In the genomic region with DNA sequence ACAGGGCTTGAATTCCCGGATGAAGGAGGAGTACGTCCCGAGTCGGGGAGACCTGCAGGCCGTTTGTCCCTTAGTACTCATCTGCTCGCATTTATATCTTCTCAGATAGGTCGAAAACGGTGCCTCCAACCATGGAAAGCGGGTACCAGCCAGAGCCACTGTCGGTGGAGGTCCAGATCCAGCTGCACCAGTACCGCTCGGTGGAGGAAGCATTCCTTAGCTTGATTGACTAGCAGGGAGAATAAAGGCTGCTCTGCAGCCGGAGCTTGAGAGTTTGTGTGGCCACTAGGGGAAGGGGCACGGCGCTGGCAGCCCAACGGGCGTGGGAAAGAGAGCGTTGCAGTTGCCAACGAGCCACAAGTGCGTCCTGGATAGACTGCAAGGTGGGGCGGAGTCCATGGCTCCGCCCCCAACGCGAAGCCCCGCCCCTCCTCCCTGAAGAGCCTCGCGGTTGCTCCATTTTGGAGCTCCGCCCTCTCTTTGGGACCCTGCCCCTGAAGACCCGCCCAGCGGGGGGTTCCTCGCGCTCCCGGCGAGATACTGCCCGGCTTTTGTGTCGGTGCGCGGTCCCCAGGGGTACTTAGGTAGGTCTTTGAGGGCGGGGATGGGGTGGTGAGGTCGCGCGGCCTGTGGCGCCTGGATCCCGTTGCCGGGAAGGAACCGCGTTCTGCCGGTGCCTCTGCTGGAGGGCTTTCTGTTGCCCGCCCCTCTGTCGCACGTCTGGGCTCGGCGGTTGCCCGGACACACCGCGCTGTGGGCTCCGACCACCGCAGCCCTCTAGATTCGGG, we compare ENCODE assay signal across 7 mouse cellular contexts. TPM values are rescaled to one million over a fixed set of nuclear protein-coding genes. Genes with fewer than 3 reads are reported as not detected.
DNase-seq lines count a peak whose midpoint lies in the region; ATAC-seq and TF ChIP-seq lines count a peak whose summit lies in the region.

No protein-coding gene starts in this region.

- H3K27me3 ChIP-seq in midbrain, embryonic 11.5 days (ENCODE audit: control insufficient read depth, insufficient read depth, low read length): peaks cover 3% of the 10 kb centered on the region; the same call in 1 of the 2 replicates
- peaks cover 23% of the 10 kb centered on the region for H3K27me3 ChIP-seq in small intestine, adult 2 months (ENCODE audit: control insufficient read depth, insufficient read depth, low read length)

- peak; percentile 82 for ATAC-seq in inflammation-experienced regulatory T-cells, adult 6 months
- peak; percentile 93 for ATAC-seq in midbrain, embryonic 11.5 days (ENCODE audit: low FRiP score)

- peak overlapping the region; percentile 67 for H3K9ac ChIP-seq in midbrain, embryonic 11.5 days (ENCODE audit: low read length)

- H3K4me2 ChIP-seq in midbrain, embryonic 11.5 days: peak overlapping the region; percentile 80

- WGBS in midbrain, embryonic 11.5 days: 1% methylated on average over 57 of the region's 59 CpGs
- WGBS in small intestine, adult 2 months: 1% methylated on average over 59 of the region's 59 CpGs

- no peaks in the 10 kb centered on the region for H3K9me3 ChIP-seq in midbrain, embryonic 11.5 days (ENCODE audit: control insufficient read depth, low read length)

- H3K4me3 ChIP-seq in midbrain, embryonic 11.5 days (ENCODE audit: low read depth, low read length): peak overlapping the region; percentile 60
- H3K4me3 ChIP-seq in small intestine, adult 2 months (ENCODE audit: low read depth, low read length): peak overlapping the region; percentile 76

- intact Hi-C loops in left cerebral cortex, postnatal 36 days (cut with DNase I): no loop called here

- TF ChIP-seq CTCF in small intestine, adult 2 months (IDR thresholded peaks at IDR 0.05; ENCODE audit: extremely low read depth, insufficient read length, insufficient replicate concordance, low read depth, low read length): no peak

- no peak for TF ChIP-seq POLR2A in small intestine, adult 2 months (IDR thresholded peaks at IDR 0.05; ENCODE audit: low read depth, low read length)

- peak; percentile 90 for DNase-seq in adrenal gland, adult 2 months
- DNase-seq in embryo, embryonic 10 days (ENCODE audit: low spot score): peak; percentile 84
- DNase-seq in gastrocnemius, postnatal 10 days: peak; percentile 72
- DNase-seq in left cerebral cortex, postnatal 36 days (ENCODE audit: low spot score in 2 of 2): peak; percentile 68 to 70
- DNase-seq in midbrain, embryonic 11.5 days (ENCODE audit: low spot score, missing footprints): peak; percentile 100

- peaks cover 5% of the 10 kb centered on the region for H3K4me1 ChIP-seq in midbrain, embryonic 11.5 days (ENCODE audit: control insufficient read depth, insufficient read depth, low read length)
- H3K4me1 ChIP-seq in small intestine, adult 2 months (ENCODE audit: control insufficient read depth, insufficient read depth, insufficient read length, low read length): peaks cover 9% of the 10 kb centered on the region

- H3K36me3 ChIP-seq in midbrain, embryonic 11.5 days (ENCODE audit: control insufficient read depth, insufficient read depth, low read length): no peaks in the 10 kb centered on the region
- no peaks in the 10 kb centered on the region for H3K36me3 ChIP-seq in small intestine, adult 2 months (ENCODE audit: control insufficient read depth, insufficient read depth, low read length)

- no peak overlapping the region for H3K27ac ChIP-seq in midbrain, embryonic 11.5 days (ENCODE audit: low read depth, low read length)
- no peak overlapping the region for H3K27ac ChIP-seq in small intestine, adult 2 months (ENCODE audit: insufficient read depth, low read depth, low read length)

RNA-seq across cellular contexts. Expression of a gene that starts 2.1 kb away (rescaled TPM):
- total RNA-seq in adrenal gland, adult 2 months (2021): under 1 TPM in 1 of 2 experiments, not detected in 1; 0.93 TPM
- polyA plus RNA-seq in adrenal gland, adult 2 months (2012; rRNA removed): 0.18 and 0.56 TPM in 2 replicates
- total RNA-seq in gastrocnemius, postnatal 10 days (2021): not detected
- under 1 TPM in 2 of 3 experiments, not detected in 1; 0.54 to 0.68 TPM for polyA plus RNA-seq in inflammation-experienced regulatory T-cells, adult 6 months (2017; shearing (Covaris generic))
- 1 to 10 TPM in 1 of 2 experiments, under 1 TPM in 1; 0.75 to 1.1 TPM for total RNA-seq in left cerebral cortex, postnatal 36 days (2021)
- polyA plus RNA-seq in midbrain, embryonic 11.5 days (2014; fragmentation: Nextera tagmentation; extraction: Ambion mirVana): 0.88 and 1.1 TPM in 2 replicates
- not detected in 2 replicates for polyA plus RNA-seq in small intestine, adult 2 months (2012; rRNA removed)

RNA-seq across cellular contexts. Expression of a gene that starts 15.8 kb away (rescaled TPM):
- 10 to 100 TPM; 75.9 to 96.1 TPM for total RNA-seq in adrenal gland, adult 2 months (2021)
- polyA plus RNA-seq in adrenal gland, adult 2 months (2012; rRNA removed): 64.6 and 87.2 TPM in 2 replicates
- total RNA-seq in gastrocnemius, postnatal 10 days (2021): 10 to 100 TPM; 36.9 to 38.8 TPM
- 10 to 100 TPM; 64.1 to 86.9 (median 84.4) TPM for polyA plus RNA-seq in inflammation-experienced regulatory T-cells, adult 6 months (2017; shearing (Covaris generic))
- total RNA-seq in left cerebral cortex, postnatal 36 days (2021): 10 to 100 TPM; 29.7 to 35.6 TPM
- 167 and 169 TPM in 2 replicates for polyA plus RNA-seq in midbrain, embryonic 11.5 days (2014; fragmentation: Nextera tagmentation; extraction: Ambion mirVana)
- 16.8 and 25.6 TPM in 2 replicates for polyA plus RNA-seq in small intestine, adult 2 months (2012; rRNA removed)

RNA-seq across cellular contexts. Expression of a gene that starts 17.2 kb away (rescaled TPM):
- 10 to 100 TPM in 1 of 2 experiments, 1 to 10 TPM in 1; 4.5 to 10.2 TPM for total RNA-seq in adrenal gland, adult 2 months (2021)
- 43.0 and 69.6 TPM in 2 replicates for polyA plus RNA-seq in adrenal gland, adult 2 months (2012; rRNA removed)
- total RNA-seq in gastrocnemius, postnatal 10 days (2021): 1 to 10 TPM in 1 of 2 experiments, not detected in 1; 1.1 TPM
- under 1 TPM in 1 of 3 experiments, not detected in 2; 0.58 TPM for polyA plus RNA-seq in inflammation-experienced regulatory T-cells, adult 6 months (2017; shearing (Covaris generic))
- total RNA-seq in left cerebral cortex, postnatal 36 days (2021): 1 to 10 TPM; 3.0 to 7.3 TPM
- polyA plus RNA-seq in midbrain, embryonic 11.5 days (2014; fragmentation: Nextera tagmentation; extraction: Ambion mirVana): 0.44 and 0.72 TPM in 2 replicates
- 6.9 and 9.3 TPM in 2 replicates for polyA plus RNA-seq in small intestine, adult 2 months (2012; rRNA removed)

RNA-seq across cellular contexts. Expression of a gene that starts 18.8 kb away (rescaled TPM):
- total RNA-seq in adrenal gland, adult 2 months (2021): not detected
- not detected in 2 replicates for polyA plus RNA-seq in adrenal gland, adult 2 months (2012; rRNA removed)
- not detected for total RNA-seq in gastrocnemius, postnatal 10 days (2021)
- polyA plus RNA-seq in inflammation-experienced regulatory T-cells, adult 6 months (2017; shearing (Covaris generic)): not detected
- not detected for total RNA-seq in left cerebral cortex, postnatal 36 days (2021)
- polyA plus RNA-seq in midbrain, embryonic 11.5 days (2014; fragmentation: Nextera tagmentation; extraction: Ambion mirVana): not detected in 2 replicates
- polyA plus RNA-seq in small intestine, adult 2 months (2012; rRNA removed): not detected in 2 replicates

RNA-seq across cellular contexts. Expression of a gene that starts 19.0 kb away (rescaled TPM):
- not detected for total RNA-seq in adrenal gland, adult 2 months (2021)
- not detected in 2 replicates for polyA plus RNA-seq in adrenal gland, adult 2 months (2012; rRNA removed)
- total RNA-seq in gastrocnemius, postnatal 10 days (2021): not detected
- not detected for polyA plus RNA-seq in inflammation-experienced regulatory T-cells, adult 6 months (2017; shearing (Covaris generic))
- total RNA-seq in left cerebral cortex, postnatal 36 days (2021): under 1 TPM; 0.57 to 0.63 TPM
- not detected in 2 replicates for polyA plus RNA-seq in midbrain, embryonic 11.5 days (2014; fragmentation: Nextera tagmentation; extraction: Ambion mirVana)
- polyA plus RNA-seq in small intestine, adult 2 months (2012; rRNA removed): not detected in 2 replicates
